Mouse (Mus musculus) thymus, adult 2 months (tissue): ENCODE results near the gene Mroh2b.

Experiments used
- CTCF ChIP-seq: fragments of 200-500 bp; IDR thresholded peaks from 2 replicates; pipeline ENCODE4 v1.5.1; 2012; ENCODE audit warnings: mild to moderate bottlenecking, control low read depth, low read length, moderate library complexity, borderline replicate concordance; ENCODE audit not compliant: control insufficient read depth, poor library complexity, insufficient read depth; ENCODE audit errors: extremely low read depth
- POLR2A ChIP-seq: fragments of 200-500 bp; IDR thresholded peaks from 2 replicates; pipeline ENCODE4 v1.6.1; 2012; ENCODE audit warnings: mild to moderate bottlenecking, low read length, control low read depth, moderate library complexity; ENCODE audit not compliant: control insufficient read depth, poor library complexity, insufficient read depth; ENCODE audit errors: extremely low read depth

DNA sequence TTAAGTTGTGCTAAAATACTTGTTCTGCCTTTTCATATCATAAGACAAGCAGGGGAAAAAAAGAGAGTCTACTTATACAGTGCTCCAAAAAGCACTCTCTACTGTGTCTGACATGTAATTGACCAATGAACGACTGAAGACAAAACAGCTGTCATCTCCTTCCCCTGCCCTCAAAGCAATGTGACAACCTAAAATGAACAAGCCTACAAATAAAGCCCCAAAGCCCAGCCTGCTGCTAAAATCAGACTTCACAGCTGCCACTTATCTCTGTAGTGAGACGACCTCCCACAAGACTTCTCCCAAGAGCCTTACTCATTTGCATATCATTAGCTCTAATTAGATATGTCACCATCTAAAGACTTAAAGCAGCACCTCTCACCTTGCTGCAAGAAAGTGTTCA is 104.4 kb downstream of the Mroh2b start:
- TF ChIP-seq CTCF (no peak), POLR2A (no peak)
